Mouse (Mus musculus): ENCODE data around the gene Adamts8. TPM values are rescaled to one million over a fixed set of nuclear protein-coding genes. Genes with fewer than 3 reads are reported as not detected.

Adamts8 gene
- polyA plus RNA-seq (2015; fragmentation: Nextera tagmentation; extraction: Ambion mirVana) = 3.6 and 4.4 TPM in 2 replicates

DNA sequence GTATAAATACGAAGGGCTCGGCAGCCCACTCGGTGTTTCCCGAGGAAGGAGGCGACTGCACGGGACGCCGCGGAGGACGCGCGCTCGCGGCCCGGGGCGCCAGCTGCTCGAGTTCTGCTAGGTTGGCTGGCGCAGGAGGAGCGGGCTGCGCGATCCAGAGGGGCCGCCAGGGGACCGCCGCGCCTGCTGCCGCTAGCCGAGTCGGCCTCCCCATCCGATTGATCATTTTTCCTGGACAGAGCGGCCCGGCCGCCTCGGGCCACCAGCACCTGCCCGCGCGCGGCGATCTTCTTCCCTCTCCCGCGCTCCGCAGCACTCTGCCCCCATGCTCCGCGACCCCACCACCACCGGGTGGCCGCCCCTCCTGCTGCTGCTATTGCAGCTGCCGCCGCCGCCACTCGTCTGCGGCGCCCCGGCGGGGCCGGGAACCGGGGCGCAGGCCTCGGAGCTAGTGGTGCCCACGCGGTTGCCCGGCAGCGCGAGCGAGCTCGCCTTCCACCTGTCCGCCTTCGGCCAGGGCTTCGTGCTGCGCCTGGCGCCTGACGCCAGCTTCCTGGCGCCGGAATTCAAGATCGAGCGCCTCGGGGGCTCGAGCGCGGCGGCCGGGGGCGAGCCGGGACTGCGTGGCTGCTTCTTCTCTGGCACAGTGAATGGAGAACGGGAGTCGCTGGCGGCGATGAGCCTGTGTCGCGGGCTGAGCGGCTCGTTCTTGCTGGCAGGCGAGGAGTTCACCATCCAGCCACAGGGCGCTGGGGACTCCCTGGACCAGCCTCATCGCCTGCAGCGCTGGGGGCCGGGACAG lies at the start of gene Adamts8:
Gene Adamts8 (plus strand): TSS at position 51 of the 802 bp plus-strand sequence.
- Histone ChIP-seq H3K36me3 (no peaks in the 10 kb centered on the region), H3K9me3 (no peaks in the 10 kb centered on the region), H3K4me3 (peak within 1 kb of the TSS; percentile 61), H3K4me1 (peaks cover 13% of the 10 kb centered on the region; the same call in 1 of the 2 replicates), H3K27ac (no peak within 1 kb of the TSS), H3K27me3 (peaks cover 83% of the 10 kb centered on the region), H3K9ac (peak within 1 kb of the TSS; percentile 68), H3K4me2 (replicated peaks) (peak within 1 kb of the TSS; percentile 100)
- ATAC-seq (ENCODE audit: low FRiP score, low read depth) = peak; percentile 70
- under 1% methylated on average over 89 of the region's 96 CpGs for WGBS

GRCm38 (mm10) chr9:30895618-30896017 lies 46.7 kb upstream of the Adamts8 start:
- no peak overlapping the region for H3K4me3 ChIP-seq
- H3K4me2 ChIP-seq (replicated peaks) = no peak overlapping the region
- H3K9ac ChIP-seq = no peak overlapping the region
- H3K27me3 ChIP-seq = no peaks in the 10 kb centered on the region
- no peaks in the 10 kb centered on the region for H3K9me3 ChIP-seq
- ATAC-seq (ENCODE audit: low FRiP score, low read depth) = no peak
- WGBS = 85% methylated on average over 3 of the region's 3 CpGs
- H3K36me3 ChIP-seq = peaks cover 17% of the 10 kb centered on the region
- peaks cover 9% of the 10 kb centered on the region for H3K4me1 ChIP-seq
- no peak overlapping the region for H3K27ac ChIP-seq

GRCm38 (mm10) chr9:30896752-30897151 lies 45.6 kb upstream of the Adamts8 start:
- Histone ChIP-seq H3K4me2 (replicated peaks) (no peak overlapping the region), H3K27ac (no peak overlapping the region), H3K9ac (no peak overlapping the region), H3K4me1 (peaks cover 9% of the 10 kb centered on the region), H3K4me3 (no peak overlapping the region), H3K36me3 (peaks cover 29% of the 10 kb centered on the region), H3K9me3 (no peaks in the 10 kb centered on the region), H3K27me3 (no peaks in the 10 kb centered on the region)
- 71% methylated on average over 5 of the region's 5 CpGs for whole genome bisulfite sequencing
- ATAC-seq (ENCODE audit: low FRiP score, low read depth) = no peak

- Histone ChIP-seq H3K36me3 (peaks cover 33% of the 10 kb centered on the region), H3K9ac (no peak overlapping the region), H3K4me2 (replicated peaks) (no peak overlapping the region), H3K4me1 (peaks cover 9% of the 10 kb centered on the region), H3K27me3 (no peaks in the 10 kb centered on the region), H3K9me3 (no peaks in the 10 kb centered on the region), H3K4me3 (no peak overlapping the region), H3K27ac (no peak overlapping the region)
- WGBS = 85% methylated on average over 2 of the region's 2 CpGs
- no peak for ATAC-seq (ENCODE audit: low FRiP score, low read depth)
Observed at GRCm38 (mm10) chr9:30897169-30897568, 45.2 kb upstream of the Adamts8 start.

DNA sequence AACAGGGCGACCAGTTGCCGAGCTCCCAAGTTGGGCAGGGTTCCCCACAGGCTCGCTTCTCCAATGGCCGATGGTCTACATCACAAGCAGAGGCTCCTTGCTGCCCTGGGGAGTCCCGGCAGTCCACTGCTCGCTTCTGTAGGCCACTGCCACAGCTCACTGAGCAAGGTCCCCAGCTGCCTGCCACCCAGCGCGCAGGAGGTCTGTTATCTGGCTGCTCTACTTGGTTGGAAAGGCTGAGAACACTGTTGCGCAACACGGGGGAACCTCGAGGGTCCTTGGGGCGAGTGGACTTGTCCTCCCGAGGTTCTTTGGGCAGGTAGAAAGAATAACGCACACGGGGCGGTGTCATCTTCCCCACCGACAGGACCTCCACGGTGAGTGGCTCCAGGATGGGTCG lies 40.2 kb upstream of the Adamts8 start:
- H3K4me2 ChIP-seq (replicated peaks) = no peak overlapping the region
- H3K36me3 ChIP-seq = peaks cover 71% of the 10 kb centered on the region
- H3K4me3 ChIP-seq = no peak overlapping the region
- no peaks in the 10 kb centered on the region for H3K27me3 ChIP-seq
- no peak overlapping the region for H3K27ac ChIP-seq
- H3K4me1 ChIP-seq = no peaks in the 10 kb centered on the region; the same call in 1 of the 2 replicates
- WGBS = 96% methylated on average over 19 of the region's 19 CpGs
- H3K9ac ChIP-seq = no peak overlapping the region
- no peak for ATAC-seq (ENCODE audit: low FRiP score, low read depth)
- no peaks in the 10 kb centered on the region; the same call in 1 of the 2 replicates for H3K9me3 ChIP-seq

DNA sequence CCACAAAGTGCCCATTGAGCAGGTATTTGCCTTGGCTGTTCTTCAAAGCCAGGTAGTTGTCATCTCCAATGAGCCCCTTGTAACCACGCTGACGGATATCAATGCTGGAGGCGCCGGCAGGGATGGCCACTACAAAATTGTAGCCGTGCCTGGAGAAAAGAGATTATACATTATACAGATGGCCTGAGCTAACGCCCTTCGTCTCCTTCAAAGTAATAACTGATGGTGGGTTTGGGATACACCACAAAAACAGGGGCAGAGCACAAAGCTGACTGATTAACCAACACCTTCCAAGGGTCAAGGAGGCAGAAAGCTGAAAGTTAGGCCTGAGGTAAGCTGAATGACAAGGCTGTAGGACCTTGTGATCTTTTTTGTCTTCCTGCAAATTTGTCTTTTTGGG lies 39.7 kb upstream of the Adamts8 start:
- Histone ChIP-seq H3K4me3 (no peak overlapping the region), H3K27ac (no peak overlapping the region), H3K4me1 (peaks cover 2% of the 10 kb centered on the region; the same call in 1 of the 2 replicates), H3K9me3 (no peaks in the 10 kb centered on the region; the same call in 1 of the 2 replicates), H3K9ac (no peak overlapping the region), H3K27me3 (no peaks in the 10 kb centered on the region), H3K36me3 (peaks cover 75% of the 10 kb centered on the region), H3K4me2 (replicated peaks) (no peak overlapping the region)
- 91% methylated on average over 7 of the region's 7 CpGs for WGBS
- no peak for ATAC-seq (ENCODE audit: low FRiP score, low read depth)

GRCm38 (mm10) chr9:30903266-30903665 lies 39.1 kb upstream of the Adamts8 start:
- H3K36me3 ChIP-seq = peaks cover 81% of the 10 kb centered on the region
- WGBS = 90% methylated on average over 5 of the region's 5 CpGs
- H3K4me1 ChIP-seq = 0 out of 2 replicates have a peak, but pooled peaks cover 4% of the 10 kb centered on the region
- H3K9ac ChIP-seq = no peak overlapping the region
- H3K4me3 ChIP-seq = no peak overlapping the region
- H3K27ac ChIP-seq = no peak overlapping the region
- no peaks in the 10 kb centered on the region; the same call in 1 of the 2 replicates for H3K9me3 ChIP-seq
- H3K27me3 ChIP-seq = no peaks in the 10 kb centered on the region
- no peak for ATAC-seq (ENCODE audit: low FRiP score, low read depth)
- H3K4me2 ChIP-seq (replicated peaks) = no peak overlapping the region

DNA sequence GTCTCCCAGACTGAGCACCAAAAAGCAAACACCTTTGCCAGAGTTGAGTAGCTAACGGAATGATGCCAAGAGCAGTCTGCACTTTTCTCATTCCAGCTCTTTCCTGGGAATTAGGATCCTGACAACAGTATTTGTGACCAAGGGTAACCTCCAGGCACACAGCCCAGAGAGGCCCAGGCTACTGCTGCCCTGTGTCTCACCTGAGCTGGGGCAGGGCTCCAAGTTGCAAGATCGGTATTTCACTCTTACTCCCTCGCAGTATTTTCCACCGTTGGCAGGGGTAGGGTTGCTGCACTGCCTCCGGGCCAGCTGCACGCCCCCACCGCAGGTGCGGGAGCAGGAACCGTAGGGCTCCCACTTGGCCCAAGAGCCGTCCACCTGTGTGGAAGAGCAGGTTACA lies 36.5 kb upstream of the Adamts8 start:
- Histone ChIP-seq H3K27ac (no peak overlapping the region), H3K4me1 (0 out of 2 replicates have a peak, but pooled peaks cover 4% of the 10 kb centered on the region), H3K9me3 (no peaks in the 10 kb centered on the region; the same call in 1 of the 2 replicates), H3K4me2 (replicated peaks) (no peak overlapping the region), H3K27me3 (no peaks in the 10 kb centered on the region), H3K4me3 (no peak overlapping the region), H3K9ac (no peak overlapping the region), H3K36me3 (peaks cover 86% of the 10 kb centered on the region)
- WGBS = 76% methylated on average over 10 of the region's 10 CpGs
- ATAC-seq (ENCODE audit: low FRiP score, low read depth) = no peak

DNA sequence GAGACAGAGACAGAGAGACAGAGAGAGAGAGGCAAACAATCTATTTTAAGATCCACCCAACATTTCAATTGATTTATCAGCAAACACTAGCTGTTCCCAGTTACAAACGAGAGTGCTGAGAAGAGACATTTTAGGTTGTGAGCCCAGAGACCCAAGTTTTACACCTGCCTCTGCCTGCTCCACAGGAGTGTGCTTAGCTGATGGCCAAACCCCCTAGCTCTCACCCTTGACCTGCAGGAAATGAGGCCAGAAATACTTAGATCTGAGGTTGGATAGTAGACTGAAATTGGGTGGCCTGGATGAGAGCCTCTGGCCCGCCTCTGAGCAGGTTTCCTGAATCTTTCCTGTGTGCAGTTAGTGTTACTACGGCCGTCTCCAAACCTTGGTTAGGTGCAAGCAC lies 35.9 kb upstream of the Adamts8 start:
- Histone ChIP-seq H3K4me1 (0 out of 2 replicates have a peak, but pooled peaks cover 4% of the 10 kb centered on the region), H3K36me3 (peaks cover 86% of the 10 kb centered on the region), H3K9ac (no peak overlapping the region), H3K27ac (no peak overlapping the region), H3K9me3 (no peaks in the 10 kb centered on the region; the same call in 1 of the 2 replicates), H3K4me2 (replicated peaks) (no peak overlapping the region), H3K27me3 (no peaks in the 10 kb centered on the region), H3K4me3 (no peak overlapping the region)
- no peak for ATAC-seq (ENCODE audit: low FRiP score, low read depth)
- 82% methylated on average over 4 of the region's 4 CpGs for WGBS

- ATAC-seq (ENCODE audit: low FRiP score, low read depth) = no peak
- no peak overlapping the region for H3K27ac ChIP-seq
- WGBS = 60% methylated on average over 5 of the region's 5 CpGs
- no peak overlapping the region for H3K4me3 ChIP-seq
- no peaks in the 10 kb centered on the region for H3K27me3 ChIP-seq
- no peak overlapping the region for H3K9ac ChIP-seq
- no peaks in the 10 kb centered on the region; the same call in 1 of the 2 replicates for H3K9me3 ChIP-seq
- no peak overlapping the region for H3K4me2 ChIP-seq (replicated peaks)
- H3K4me1 ChIP-seq = 0 out of 2 replicates have a peak, but pooled peaks cover 8% of the 10 kb centered on the region
- peaks cover 75% of the 10 kb centered on the region for H3K36me3 ChIP-seq
Observed at GRCm38 (mm10) chr9:30907677-30908295, 34.6 kb upstream of the Adamts8 start.

GRCm38 (mm10) chr9:30908296-30908690 lies 34.1 kb upstream of the Adamts8 start:
- 84% methylated on average over 5 of the region's 5 CpGs for WGBS
- ATAC-seq (ENCODE audit: low FRiP score, low read depth) = no peak
- H3K27ac ChIP-seq = no peak overlapping the region
- no peaks in the 10 kb centered on the region for H3K27me3 ChIP-seq
- H3K4me1 ChIP-seq = 0 out of 2 replicates have a peak, but pooled peaks cover 8% of the 10 kb centered on the region
- no peak overlapping the region for H3K4me2 ChIP-seq (replicated peaks)
- no peaks in the 10 kb centered on the region for H3K9me3 ChIP-seq
- H3K4me3 ChIP-seq = no peak overlapping the region
- H3K9ac ChIP-seq = no peak overlapping the region
- H3K36me3 ChIP-seq = peaks cover 70% of the 10 kb centered on the region

DNA sequence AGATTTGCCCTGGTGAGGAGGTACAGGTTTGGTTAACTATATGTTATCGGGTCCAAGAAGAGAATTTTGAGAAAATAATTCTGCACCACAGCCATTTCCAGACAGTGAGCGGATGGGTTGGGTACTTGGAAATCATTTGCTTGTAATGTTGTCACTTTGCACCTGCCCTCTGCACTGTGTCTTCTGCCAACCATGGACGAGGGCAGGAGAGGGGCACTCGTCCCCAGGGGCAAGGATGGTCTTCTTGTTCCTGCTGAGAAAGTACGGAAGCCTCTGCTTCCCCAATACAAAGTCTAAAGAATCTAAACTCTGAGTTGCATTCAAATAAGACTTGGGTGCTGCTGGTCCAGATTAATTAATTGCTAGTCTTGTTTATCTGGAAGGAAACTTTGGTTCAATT lies 33.4 kb upstream of the Adamts8 start:
- no peaks in the 10 kb centered on the region for H3K27me3 ChIP-seq
- H3K36me3 ChIP-seq = peaks cover 64% of the 10 kb centered on the region
- 85% methylated on average over 5 of the region's 5 CpGs for whole genome bisulfite sequencing
- no peak overlapping the region for H3K9ac ChIP-seq
- H3K4me1 ChIP-seq = 0 out of 2 replicates have a peak, but pooled peaks cover 8% of the 10 kb centered on the region
- no peaks in the 10 kb centered on the region for H3K9me3 ChIP-seq
- no peak overlapping the region for H3K4me2 ChIP-seq (replicated peaks)
- H3K4me3 ChIP-seq = no peak overlapping the region
- no peak overlapping the region for H3K27ac ChIP-seq
- ATAC-seq (ENCODE audit: low FRiP score, low read depth) = no peak
